Mouse (Mus musculus) T-helper 17 cell (primary cell): Measurements from ENCODE around the gene Borcs6.

Experiments used
- in situ Hi-C, 2 experiments: fragments of 300-600 bp; cut with MboI, MseI; formaldehyde crosslinking; loops; 1 replicate in 1 of 2; 2 replicates in 1 of 2; pipeline ENCODE4 v1.15.1; 2025; ENCODE audit warnings: high pct_unique_total_duplicates in 2 of 2

Gene Borcs6

DNA sequence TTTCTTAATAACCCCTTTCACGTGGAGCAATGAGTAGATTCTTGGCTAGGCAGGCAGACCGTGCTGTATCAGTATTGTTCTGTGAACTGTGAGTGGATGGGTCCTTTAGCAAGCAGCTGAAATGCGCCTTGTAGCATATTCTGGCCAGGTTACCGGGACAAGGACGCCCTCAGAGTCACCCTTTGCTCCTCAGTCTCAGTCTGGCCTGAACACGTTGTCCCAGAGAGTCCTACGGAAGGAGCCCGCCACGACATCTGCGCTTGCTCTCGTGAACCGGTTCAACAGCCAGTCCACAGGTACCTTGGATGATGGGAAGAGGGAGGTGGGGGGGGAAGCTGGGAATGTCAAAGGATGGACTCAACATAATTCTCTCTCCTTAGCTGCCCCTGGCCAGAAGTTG lies 11.9 kb upstream of the Borcs6 start:
- in situ Hi-C loops: no loop called here

DNA sequence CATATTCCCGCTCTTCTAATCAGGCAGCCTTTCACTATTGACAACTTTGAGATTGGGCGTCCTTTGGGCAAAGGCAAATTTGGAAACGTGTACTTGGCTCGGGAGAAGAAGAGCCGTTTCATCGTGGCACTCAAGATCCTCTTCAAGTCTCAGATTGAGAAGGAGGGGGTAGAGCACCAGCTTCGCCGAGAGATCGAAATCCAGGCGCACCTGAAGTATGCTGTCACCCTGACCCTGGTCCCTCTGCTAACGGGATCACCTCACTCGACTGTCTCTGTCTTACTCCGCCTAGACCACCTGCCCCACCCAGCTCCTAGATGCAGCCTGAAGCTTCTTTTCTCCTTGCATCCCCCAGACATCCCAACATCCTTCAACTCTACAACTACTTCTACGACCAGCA lies 11.4 kb upstream of the Borcs6 start:
- in situ Hi-C loops: no loop called here

DNA sequence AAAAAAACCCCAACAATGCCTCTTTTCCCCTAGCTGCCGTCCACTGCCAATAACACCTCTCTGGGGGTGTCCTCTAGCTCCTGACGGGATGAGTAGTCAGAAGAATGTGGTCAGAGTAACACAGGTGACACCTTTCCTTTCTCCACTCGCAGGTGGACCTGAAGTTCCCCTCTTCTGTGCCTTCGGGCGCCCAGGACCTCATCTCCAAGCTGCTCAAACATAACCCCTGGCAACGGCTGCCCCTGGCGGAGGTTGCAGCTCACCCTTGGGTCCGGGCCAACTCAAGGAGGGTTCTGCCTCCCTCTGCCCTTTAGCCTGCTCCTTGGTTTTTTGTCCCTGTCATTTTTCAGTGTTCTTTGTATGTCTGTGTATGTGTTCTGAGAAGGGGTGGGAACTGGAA lies 8.8 kb upstream of the Borcs6 start:
- in situ Hi-C loops: no loop called here

DNA sequence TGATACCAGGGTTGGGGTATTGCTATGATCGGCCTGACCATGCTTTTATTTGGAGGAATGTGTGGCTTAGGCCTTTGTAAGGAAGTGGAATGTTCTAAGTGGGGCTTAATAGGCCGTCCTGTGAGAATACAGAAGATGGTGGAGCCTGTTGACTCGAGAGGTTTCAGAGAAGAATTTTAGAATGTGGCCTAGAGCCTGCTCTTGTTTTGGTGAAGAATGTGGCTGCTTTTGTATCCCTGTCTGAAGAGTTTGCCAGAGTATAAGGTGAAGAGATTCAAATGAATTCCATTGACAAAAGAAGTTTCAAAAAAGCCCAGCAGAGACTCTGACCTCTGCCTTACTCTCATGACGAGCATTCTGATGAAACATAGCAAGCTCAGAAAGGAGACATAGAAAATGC lies 7.7 kb upstream of the Borcs6 start:
- in situ Hi-C loops: no loop called here

DNA sequence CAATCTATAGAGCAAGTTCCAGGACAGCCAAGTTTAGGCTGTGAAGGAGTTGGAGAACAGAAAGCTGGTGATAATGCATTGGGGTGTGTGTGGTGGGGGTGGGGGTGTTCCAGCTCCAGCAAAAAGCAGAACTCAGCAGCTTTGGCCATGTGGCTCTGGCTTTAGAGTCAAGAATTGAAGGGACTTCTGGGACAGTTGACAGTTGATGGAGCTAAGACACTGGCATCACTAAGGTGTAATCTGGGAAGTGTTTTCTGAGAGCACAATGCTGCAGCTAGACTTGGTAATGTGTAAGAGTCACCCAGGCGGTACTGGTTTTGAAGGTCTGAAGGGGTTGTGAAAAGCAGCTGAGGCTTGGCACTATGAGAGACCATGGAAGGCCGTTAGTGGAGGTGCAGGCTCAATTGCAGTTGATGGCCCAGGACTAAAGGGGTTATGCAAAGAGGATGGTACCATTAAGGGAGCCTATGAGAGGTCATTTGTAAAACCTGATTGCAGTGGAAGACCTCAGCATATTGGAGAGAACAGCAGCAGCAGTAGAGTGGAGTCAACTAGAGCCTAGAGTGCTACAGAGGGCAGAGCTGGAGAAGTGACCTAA lies 6.6 kb upstream of the Borcs6 start:
- in situ Hi-C loops: no loop called here

DNA sequence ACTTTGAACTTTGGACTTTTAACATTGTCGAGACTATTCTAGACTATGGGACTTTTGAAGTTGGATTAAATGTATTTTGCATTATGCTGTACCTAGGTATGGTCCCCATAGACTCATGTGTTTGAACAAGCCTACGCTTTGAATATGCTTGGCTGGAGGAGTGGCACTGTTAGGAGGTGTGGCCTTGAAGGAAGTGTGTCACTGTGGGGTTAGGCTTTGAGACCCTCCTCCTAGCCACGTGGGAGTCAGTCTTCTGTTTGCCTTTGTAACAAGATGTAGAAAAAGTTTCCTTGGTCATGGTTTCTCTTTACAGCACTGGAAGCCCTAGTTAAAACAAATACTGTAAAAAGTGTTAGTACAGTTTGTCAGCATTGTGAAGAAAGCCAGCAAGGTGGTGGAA lies 5.7 kb upstream of the Borcs6 start:
- in situ Hi-C loops: no loop called here

DNA sequence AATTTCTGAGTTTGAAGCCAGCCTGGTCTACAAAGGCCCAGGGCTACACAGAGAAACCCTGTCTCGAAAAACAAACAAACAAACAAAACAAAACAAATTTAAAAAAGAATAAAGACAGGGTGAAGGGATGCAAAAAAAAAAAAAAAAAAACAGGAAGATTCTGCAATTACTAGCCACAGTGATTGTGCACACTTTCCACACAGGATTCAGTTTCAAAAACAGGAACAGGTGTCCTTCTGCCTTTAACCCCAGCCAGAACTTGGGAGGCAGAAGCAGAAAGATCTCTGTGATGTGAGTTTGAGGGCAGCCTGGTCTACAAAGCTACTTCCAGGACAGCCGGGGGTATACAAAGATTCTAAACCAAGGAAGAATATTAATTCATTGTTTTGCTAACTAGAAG lies 1.3 kb upstream of the Borcs6 start:
- in situ Hi-C loops: no loop called here

DNA sequence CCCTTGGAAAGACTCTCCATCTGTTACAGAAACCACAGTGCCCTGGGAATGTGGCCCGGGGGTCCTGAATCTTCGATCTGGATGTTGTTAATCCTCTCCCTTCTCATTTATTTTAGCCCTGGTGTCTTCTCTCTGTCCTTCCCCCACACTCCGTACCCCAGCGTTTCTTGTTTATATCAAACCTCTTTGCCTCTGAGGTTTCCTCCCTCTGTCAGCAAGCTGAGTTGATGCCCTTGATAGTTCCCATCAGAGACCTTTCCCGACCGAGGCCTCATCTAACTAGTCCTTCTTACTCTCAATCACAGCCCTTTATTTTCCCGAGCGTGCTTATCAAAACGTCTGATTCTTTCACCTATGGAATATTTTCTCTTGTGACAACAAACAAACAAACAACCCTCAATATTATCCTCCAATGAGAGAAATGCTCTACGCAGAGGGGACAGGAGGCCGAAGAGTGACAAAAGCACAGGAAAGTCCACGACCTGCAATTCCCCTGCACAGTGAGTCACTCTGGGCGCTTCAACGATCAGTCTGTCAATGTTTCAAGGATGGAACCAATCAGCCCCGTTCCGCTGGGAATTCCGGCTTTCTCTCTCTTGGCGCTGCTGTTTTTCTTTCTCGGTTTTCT lies 674 bp upstream of the Borcs6 start:
- in situ Hi-C loops: no loop called here

DNA sequence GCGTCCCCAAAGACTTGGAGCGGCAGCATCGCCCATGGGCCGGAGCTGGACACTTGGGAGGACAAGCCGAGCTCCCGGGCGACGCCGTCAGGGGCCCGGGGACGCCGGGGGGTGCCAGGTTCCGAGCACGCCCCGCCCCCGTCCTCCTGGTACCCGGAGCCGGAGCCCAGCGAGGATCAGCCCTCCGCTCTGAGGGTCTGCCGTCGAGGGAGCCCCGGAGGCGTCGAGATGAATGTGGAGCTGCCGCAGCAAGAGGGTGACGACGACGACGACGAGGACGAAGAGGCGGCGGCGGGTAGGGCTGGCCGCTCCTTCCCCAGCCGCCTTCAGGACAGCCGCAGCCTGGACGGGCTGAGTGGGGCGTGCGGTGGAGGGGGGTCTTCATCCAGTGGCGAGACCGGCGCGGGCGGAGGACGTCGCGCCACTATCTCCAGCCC lies 476 bp downstream of the Borcs6 start:
- in situ Hi-C loops: loop anchor here (5.0 kb wide), 1 partner anchor 62 kb away; the partner anchor contains the start of genes 9130213A22Rik (in 2 of the 2) and Hes7 (in 2 of the 2)

DNA sequence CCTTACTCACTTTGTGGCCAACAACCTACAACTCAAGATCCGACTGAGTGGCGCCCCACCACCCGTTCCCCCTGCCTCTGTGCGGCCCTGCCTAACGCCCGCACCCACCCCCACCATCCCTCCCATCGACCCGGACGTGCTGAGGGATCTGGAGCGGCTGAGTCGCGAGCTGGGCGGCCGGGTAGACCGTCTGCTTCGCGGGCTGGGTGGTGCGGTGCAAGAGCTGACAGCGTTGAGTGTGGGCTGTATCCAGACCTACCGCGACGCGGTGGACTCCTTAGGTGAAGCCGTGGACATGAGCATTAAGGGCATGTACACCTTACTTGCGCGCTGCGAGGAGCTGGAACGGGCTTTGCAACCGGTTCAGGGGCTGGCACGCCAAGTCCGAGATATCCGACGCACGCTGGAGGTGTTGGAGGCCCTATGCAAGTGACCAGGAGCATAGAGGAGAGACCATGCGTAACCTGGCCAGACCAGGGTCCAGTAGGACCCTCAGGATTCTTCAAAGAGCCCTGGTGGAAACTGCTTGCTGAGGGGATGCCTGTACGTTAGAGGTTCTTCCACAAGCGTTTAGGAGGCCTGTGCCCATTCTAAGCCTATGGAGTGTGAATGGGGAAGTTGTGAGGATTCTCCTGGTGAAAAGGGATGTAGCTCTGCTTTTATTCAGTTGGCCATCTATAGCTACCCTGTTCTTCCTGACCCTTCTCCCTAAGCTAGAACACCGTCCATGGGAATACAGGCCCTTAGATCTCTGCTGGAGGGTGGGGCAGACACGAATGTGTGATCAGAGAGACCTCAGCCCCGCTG lies 1.1 kb downstream of the Borcs6 start:
- in situ Hi-C loops: loop anchor here (5.0 kb wide), 1 partner anchor 62 kb away; the partner anchor contains the start of genes 9130213A22Rik (in 2 of the 2) and Hes7 (in 2 of the 2)

DNA sequence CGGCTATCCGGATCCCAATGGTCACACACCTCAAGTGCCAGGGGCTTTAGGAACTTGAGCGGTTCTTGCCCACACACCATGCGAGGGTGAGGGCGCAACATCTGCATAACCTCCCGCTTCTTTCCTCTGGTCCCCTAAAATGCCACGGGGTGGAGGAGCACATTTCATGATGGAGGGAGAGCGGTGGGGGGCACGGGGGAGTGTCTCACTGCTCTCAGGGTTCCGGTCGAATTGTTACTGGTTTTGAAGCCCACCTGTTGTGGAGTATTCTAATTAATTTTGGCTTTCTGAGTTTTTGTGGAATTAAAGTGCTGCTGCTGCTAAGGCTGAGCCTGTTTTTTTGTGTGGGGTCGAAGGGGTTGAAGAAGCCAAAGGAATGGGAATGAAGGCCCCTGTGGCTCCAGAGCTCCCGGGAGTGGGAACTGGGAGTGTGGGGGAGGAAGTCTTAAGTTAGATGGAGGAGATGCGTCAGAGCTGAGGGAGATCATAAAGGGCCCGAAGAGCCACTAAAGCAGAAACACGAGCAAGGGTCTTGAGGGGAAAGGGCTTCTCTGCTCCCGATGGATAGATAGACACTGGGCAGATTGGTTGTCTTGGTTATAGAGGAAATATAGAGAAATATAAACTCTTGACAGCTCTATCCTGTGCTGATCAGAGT lies 1.9 kb downstream of the Borcs6 start:
- in situ Hi-C loops: loop anchor here (5.0 kb wide), 1 partner anchor 61 kb away; the partner anchor contains the start of genes 9130213A22Rik (in 2 of the 2) and Hes7 (in 2 of the 2)

DNA sequence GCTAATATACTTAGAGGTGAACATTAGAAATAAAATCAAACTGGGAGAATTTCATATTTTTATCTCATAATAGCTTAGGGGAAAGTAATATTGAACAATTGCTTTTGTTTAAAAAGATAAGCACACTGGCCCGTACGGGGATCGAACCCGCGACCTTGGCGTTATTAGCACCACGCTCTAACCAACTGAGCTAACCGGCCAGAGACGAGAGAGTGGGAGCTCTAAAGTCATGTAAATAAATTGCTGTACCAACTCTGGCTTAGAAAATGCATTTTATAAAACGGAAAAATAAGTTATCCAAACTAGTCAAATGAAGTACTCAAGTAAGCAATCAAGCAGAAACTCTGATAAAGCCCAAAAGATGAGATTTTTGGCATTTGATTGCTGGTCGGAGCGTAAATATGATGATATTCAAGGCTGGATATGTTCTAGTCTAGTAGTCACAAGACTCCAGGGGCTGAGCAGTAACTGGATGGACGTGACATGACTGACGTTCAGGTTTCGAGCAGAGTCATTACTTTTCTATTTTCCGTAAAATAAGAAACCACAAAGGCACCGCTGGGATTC lies 2.8 kb downstream of the Borcs6 start:
- in situ Hi-C loops: loop anchor here (5.0 kb wide), 1 partner anchor 60 kb away; the partner anchor contains the start of genes 9130213A22Rik (in 2 of the 2) and Hes7 (in 2 of the 2)

DNA sequence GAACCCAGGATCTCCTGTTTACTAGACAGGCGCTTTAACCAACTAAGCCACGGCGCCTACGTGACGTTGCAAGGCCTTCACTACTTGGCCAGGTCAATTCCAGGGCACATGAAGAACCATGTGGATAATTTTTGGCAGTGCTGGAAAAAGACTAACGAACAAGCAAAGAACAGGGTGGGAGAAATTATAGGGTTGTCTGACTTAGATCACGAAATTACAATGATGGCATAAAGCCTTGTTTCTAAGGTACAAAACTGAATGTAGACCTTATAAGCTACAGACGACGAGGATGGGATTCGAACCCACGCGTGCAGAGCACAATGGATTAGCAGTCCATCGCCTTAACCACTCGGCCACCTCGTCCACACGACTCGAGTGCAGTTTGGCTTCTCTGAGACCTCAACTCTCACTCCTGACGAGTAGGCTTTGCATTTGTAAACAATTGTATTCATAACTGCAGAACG lies 3.3 kb downstream of the Borcs6 start:
- in situ Hi-C loops: loop anchor here (5.0 kb wide), 1 partner anchor 60 kb away; the partner anchor contains the start of genes 9130213A22Rik (in 2 of the 2) and Hes7 (in 2 of the 2)

DNA sequence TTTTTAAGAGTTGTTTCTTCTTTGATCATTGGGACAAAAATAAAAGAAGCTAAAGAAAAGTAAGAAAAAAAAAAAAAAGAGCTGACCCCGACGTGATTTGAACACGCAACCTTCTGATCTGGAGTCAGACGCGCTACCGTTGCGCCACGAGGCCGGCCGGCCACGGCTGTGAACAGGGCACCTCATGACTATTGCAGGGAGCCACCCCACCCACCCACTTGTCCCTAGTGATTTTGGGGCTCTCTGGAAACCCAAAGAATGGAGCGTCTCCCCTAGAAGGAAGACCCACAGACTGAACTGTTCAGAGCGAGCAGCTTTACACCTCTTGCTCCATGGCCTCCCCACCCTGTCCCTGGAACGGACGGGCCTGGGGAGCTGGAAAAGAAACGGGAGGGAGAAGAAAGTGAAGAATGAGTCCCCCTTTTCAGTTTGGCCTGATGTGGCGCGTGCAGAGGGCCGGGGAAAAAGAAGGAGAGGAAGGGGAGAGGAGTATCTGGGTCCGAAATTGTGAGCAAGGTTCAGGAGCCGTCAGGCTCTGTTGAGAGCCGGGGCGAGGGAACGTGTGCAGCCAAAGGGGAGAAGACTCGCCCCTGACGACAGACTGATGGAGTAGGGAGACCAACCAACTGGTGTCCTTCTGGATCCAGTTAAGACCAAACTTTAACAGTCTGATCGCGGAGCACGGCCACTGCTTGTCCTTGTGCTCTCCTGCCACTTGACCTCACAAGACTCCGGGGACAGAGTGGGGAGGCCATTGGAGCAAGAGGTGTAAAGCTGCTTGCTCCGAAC lies 4.1 kb downstream of the Borcs6 start:
- in situ Hi-C loops: loop anchor here (5.0 kb wide), 1 partner anchor 59 kb away; the partner anchor contains the start of genes 9130213A22Rik (in 2 of the 2) and Hes7 (in 2 of the 2)

DNA sequence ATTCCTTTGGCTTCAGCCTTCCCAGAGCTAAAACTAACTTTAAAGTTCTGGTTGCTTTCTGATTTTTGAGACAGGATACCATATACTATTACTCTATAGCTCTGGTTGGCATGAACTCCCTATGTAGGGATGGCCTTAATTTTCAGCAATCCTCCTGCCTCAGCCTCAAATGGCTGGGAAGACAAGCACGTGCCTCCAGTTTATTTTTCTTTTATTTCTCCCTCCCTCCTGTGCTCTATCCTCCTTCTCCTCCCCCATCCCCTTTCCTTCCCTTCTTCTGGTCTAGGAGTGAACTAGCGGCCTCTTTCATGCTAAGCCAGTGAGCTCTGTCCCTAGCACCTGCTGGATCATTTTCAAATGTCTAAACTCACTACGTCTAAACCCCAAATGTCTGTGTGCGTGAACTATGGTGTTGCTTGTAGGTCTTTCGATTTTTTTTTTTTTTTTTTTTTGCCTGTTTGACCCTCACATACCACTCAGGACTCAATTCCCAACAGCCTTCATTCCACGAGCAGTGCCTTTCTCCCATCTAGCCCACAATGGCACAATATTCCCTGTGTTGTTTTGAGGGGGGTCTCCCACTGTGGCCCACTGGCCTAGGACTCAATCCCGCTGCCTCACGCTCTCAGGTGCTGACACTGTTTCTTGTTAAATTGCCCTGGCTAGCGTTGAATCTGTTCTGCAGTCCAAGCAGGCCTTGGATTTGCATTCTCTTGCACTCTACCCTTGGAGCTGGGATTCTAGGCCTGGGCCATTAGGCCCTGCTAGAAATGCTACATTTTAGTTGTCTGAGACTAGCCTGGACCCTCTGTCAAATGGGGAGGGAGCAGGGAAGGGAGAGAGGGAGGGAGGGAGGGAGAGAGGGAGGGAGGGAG lies 5.0 kb downstream of the Borcs6 start:
- in situ Hi-C loops: loop anchor here (5.0 kb wide), 1 partner anchor 58 kb away; the partner anchor contains the start of genes 9130213A22Rik (in 2 of the 2) and Hes7 (in 2 of the 2)

DNA sequence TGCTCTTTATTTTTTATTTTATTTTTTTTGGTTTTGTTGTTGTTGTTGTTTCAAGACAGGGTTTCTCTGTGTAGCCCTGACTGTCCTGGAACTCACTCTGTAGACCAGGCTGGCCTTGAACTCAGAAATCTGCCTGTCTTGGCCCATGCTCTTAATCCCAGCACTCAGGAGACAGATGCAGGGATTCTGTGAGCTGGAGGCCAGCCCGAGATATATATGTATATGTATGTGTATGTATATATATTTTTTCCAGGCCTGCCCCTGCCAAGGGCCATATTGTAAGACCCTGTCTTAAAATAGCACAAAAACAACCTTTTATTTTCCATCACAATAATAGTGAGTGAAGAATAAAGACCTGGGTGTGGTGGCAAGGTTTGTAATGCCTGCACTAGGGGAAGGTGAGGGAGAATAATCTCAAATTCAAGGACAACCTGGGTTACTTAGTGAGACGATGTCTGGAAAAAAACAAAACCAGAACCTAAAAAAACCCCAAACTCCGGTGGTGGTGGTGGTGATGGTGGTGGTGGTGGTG lies 5.9 kb downstream of the Borcs6 start:
- in situ Hi-C loops: no loop called here

DNA sequence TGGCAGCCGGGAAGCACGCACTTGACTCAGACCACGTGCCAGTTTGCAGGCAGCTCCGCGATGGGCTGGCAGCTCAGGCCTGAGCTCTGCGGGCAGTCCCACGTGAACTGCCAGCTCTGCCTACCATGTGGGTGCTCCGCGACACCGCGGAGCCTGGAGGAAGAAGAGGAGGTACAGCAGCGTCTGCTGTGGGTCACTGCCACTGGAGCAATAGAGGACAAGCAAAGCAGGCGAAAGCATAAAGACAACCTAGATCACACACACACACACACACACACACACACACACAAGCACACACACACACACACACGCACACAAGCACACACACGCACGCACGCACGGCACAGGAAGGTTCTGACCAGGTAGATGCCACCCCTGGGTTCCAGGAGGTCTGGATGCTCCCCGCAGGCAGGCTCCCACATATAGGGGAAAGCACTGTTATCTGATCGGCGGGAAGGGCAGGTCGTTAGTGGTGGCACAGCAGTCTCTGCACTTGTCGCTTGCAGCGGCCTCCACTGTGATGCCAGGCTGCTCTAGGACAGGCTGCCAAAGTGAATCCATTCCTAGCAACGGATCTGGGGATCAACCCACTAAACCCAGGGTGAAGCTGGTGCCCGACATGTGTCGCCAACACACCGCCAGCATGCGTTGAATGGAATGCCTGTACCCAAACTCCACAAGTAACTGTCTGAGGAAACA lies 6.8 kb downstream of the Borcs6 start:
- in situ Hi-C loops: no loop called here

DNA sequence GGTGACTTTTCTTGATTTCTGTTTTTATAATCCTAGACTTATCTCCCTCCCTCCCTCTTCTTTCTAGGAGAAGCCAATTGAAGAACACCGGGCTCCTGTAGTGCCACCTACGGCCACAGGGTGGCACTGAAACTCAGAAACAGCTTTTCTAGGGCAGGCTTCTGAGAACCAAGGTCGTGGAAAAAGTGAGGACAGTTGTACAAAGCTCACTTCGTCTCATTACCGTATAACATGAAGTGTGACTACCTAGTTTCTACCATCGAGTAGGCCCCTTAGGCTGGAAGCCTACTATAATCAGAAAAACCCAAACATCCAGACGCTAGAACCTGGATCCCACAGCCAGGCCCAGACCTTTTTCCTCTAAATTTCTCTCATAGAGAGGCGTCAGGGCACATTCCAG lies 7.4 kb downstream of the Borcs6 start:
- in situ Hi-C loops: no loop called here
